Mouse (Mus musculus) lung, postnatal 0 days (tissue): ENCODE results near the gene Tmem117.

ENCODE experiments used
- CTCF ChIP-seq: IDR thresholded peaks from 2 replicates; pipeline ENCODE4 v1.5.1; 2016; ENCODE audit warnings: antibody characterized with exemption, mild to moderate bottlenecking
- EP300 ChIP-seq: IDR thresholded peaks from 2 replicates; pipeline ENCODE4 v1.6.1; 2016; ENCODE audit warnings: antibody characterized with exemption, mild to moderate bottlenecking, control low read depth

- TF ChIP-seq CTCF: no peak
- TF ChIP-seq EP300: no peak
Measured at GRCm38 (mm10) chr15:94648430-94648829, 19.4 kb downstream of the Tmem117 start.
